ENCODE assay signal across 8 mouse cellular contexts in the genomic region with DNA sequence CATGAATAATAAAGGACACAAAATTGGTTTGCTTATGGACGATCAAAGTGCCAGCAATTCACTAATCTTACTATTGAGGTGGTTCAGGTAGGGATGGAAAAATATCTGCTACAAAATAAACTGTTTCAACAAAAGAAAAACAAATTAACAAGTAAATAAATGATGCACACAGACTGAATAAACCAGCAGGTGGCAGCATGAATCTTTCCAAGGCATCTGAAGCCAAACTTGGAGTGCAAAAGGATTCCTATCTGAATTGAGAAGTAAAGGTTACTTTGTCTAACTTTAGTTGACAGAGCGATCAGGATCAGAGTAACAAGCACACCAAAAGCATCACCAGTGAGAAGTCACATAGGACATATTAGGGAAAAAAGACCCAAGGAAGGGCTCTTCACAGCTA.
DNase-seq lines count a peak whose midpoint lies in the region; ATAC-seq and TF ChIP-seq lines count a peak whose summit lies in the region.

No protein-coding gene starts in this region.

- H3K4me1 ChIP-seq in heart, embryonic 10.5 days, result no peaks in the 10 kb centered on the region
- H3K4me1 ChIP-seq in embryonic facial prominence, embryonic 11.5 days (ENCODE audit: control insufficient read depth, insufficient read depth, low read length), result no peaks in the 10 kb centered on the region
- no peaks in the 10 kb centered on the region for H3K4me1 ChIP-seq in hindbrain, embryonic 14.5 days (replicated peaks; ENCODE audit: control insufficient read depth, insufficient read depth, low read length)
- no peaks in the 10 kb centered on the region for H3K4me1 ChIP-seq in limb, embryonic 11.5 days (ENCODE audit: control insufficient read depth, insufficient read depth, low read length)
- no peaks in the 10 kb centered on the region for H3K4me1 ChIP-seq in midbrain, embryonic 13.5 days (replicated peaks)

- no peak for ATAC-seq in Patski
- no peak for ATAC-seq in embryonic facial prominence, embryonic 11.5 days (replicated peaks; ENCODE audit: insufficient number of reproducible peaks, low FRiP score, low TSS enrichment, low read depth)
- no peak for ATAC-seq in hindbrain, embryonic 14.5 days (ENCODE audit: low FRiP score)
- no peak for ATAC-seq in limb, embryonic 11.5 days (ENCODE audit: insufficient number of reproducible peaks, low FRiP score, low TSS enrichment, low read depth)
- ATAC-seq in midbrain, embryonic 13.5 days, result 0 out of 2 replicates have a peak, but pooled peaks have one; percentile 27

- in situ Hi-C loops in Patski (cut with MboI; ENCODE audit: low pct_unique_long_range_greater_than_20kb), result loop anchor here (5.0 to 25.0 kb wide), 5 partner anchors 138 to 1603 kb away; a partner anchor contains a TSS

- H3K9me3 ChIP-seq in heart, embryonic 10.5 days, result no peaks in the 10 kb centered on the region
- no peaks in the 10 kb centered on the region for H3K9me3 ChIP-seq in embryonic facial prominence, embryonic 11.5 days (replicated peaks; ENCODE audit: control insufficient read depth, low read length)
- H3K9me3 ChIP-seq in hindbrain, embryonic 14.5 days (ENCODE audit: control insufficient read depth, low read length), result no peaks in the 10 kb centered on the region
- no peaks in the 10 kb centered on the region for H3K9me3 ChIP-seq in limb, embryonic 11.5 days (ENCODE audit: control insufficient read depth, low read length)
- no peaks in the 10 kb centered on the region for H3K9me3 ChIP-seq in midbrain, embryonic 13.5 days

- 34% methylated on average over 2 of the region's 2 CpGs for WGBS in heart, embryonic 10.5 days
- WGBS in embryonic facial prominence, embryonic 11.5 days, result 48% methylated on average over 2 of the region's 2 CpGs
- WGBS in hindbrain, embryonic 14.5 days, result 43% methylated on average over 2 of the region's 2 CpGs
- WGBS in limb, embryonic 11.5 days, result 43% methylated on average over 2 of the region's 2 CpGs
- 22% methylated on average over 2 of the region's 2 CpGs for WGBS in midbrain, embryonic 13.5 days

- H3K4me3 ChIP-seq in heart, embryonic 10.5 days, result no peak overlapping the region
- H3K4me3 ChIP-seq in embryonic facial prominence, embryonic 11.5 days (ENCODE audit: low read depth, low read length), result no peak overlapping the region
- H3K4me3 ChIP-seq in hindbrain, embryonic 14.5 days (replicated peaks; ENCODE audit: low read length), result no peak overlapping the region
- no peak overlapping the region for H3K4me3 ChIP-seq in limb, embryonic 11.5 days (ENCODE audit: low read depth, low read length)
- no peak overlapping the region for H3K4me3 ChIP-seq in midbrain, embryonic 13.5 days (replicated peaks)

- H3K27ac ChIP-seq in heart, embryonic 10.5 days, result no peak overlapping the region
- no peak overlapping the region for H3K27ac ChIP-seq in embryonic facial prominence, embryonic 11.5 days (replicated peaks; ENCODE audit: low read depth, low read length)
- no peak overlapping the region for H3K27ac ChIP-seq in hindbrain, embryonic 14.5 days
- no peak overlapping the region for H3K27ac ChIP-seq in limb, embryonic 11.5 days (replicated peaks; ENCODE audit: low read depth, low read length)
- no peak overlapping the region for H3K27ac ChIP-seq in midbrain, embryonic 13.5 days

- no peak overlapping the region for H3K9ac ChIP-seq in embryonic facial prominence, embryonic 11.5 days (replicated peaks; ENCODE audit: low read length)
- no peak overlapping the region for H3K9ac ChIP-seq in hindbrain, embryonic 14.5 days
- no peak overlapping the region for H3K9ac ChIP-seq in limb, embryonic 11.5 days (ENCODE audit: low read length)
- H3K9ac ChIP-seq in midbrain, embryonic 13.5 days (replicated peaks), result no peak overlapping the region

- TF ChIP-seq CTCF in Patski (IDR thresholded peaks at IDR 0.05), result peak; percentile 67

- H3K4me2 ChIP-seq in embryonic facial prominence, embryonic 11.5 days (ENCODE audit: low read depth, low read length), result no peak overlapping the region
- peak overlapping the region; percentile 49 for H3K4me2 ChIP-seq in hindbrain, embryonic 14.5 days (replicated peaks)
- no peak overlapping the region for H3K4me2 ChIP-seq in limb, embryonic 11.5 days (ENCODE audit: low read depth, severe bottlenecking)
- peak overlapping the region; percentile 38 for H3K4me2 ChIP-seq in midbrain, embryonic 13.5 days (replicated peaks)

- no peaks in the 10 kb centered on the region for H3K27me3 ChIP-seq in heart, embryonic 10.5 days (ENCODE audit: insufficient read depth, poor library complexity, severe bottlenecking)
- H3K27me3 ChIP-seq in Patski, result peaks cover 11% of the 10 kb centered on the region
- H3K27me3 ChIP-seq in embryonic facial prominence, embryonic 11.5 days (ENCODE audit: control insufficient read depth, insufficient read depth, low read length), result no peaks in the 10 kb centered on the region
- H3K27me3 ChIP-seq in hindbrain, embryonic 14.5 days (ENCODE audit: control insufficient read depth, insufficient read depth, low read length), result no peaks in the 10 kb centered on the region
- no peaks in the 10 kb centered on the region for H3K27me3 ChIP-seq in limb, embryonic 11.5 days (ENCODE audit: control insufficient read depth, insufficient read depth, low read length)
- no peaks in the 10 kb centered on the region for H3K27me3 ChIP-seq in midbrain, embryonic 13.5 days

- POLR2A ChIA-PET in Patski (lab: Charles Lee), result no interaction called here

- DNase-seq in heart, adult 8-10 months (ENCODE audit: low spot score), result peak; percentile 25
- DNase-seq in heart, embryonic 10.5 days (ENCODE audit: low spot score), result no peak
- DNase-seq in Patski (ENCODE audit: low read depth, low spot score), result no peak
- peak; percentile 77 for DNase-seq in embryonic facial prominence, embryonic 11.5 days (ENCODE audit: low spot score)
- DNase-seq in hindbrain, embryonic 14.5 days (ENCODE audit: low spot score), result peak; percentile 81
- peak; percentile 66 for DNase-seq in limb, embryonic 11.5 days (ENCODE audit: low spot score)
- peak; percentile 70 for DNase-seq in thymus, postnatal 0 days (ENCODE audit: low spot score)

- no peaks in the 10 kb centered on the region for H3K36me3 ChIP-seq in heart, embryonic 10.5 days
- H3K36me3 ChIP-seq in embryonic facial prominence, embryonic 11.5 days (replicated peaks; ENCODE audit: control insufficient read depth, insufficient read depth, low read depth, low read length), result no peaks in the 10 kb centered on the region
- H3K36me3 ChIP-seq in hindbrain, embryonic 14.5 days (replicated peaks; ENCODE audit: control insufficient read depth, insufficient read depth), result no peaks in the 10 kb centered on the region
- no peaks in the 10 kb centered on the region for H3K36me3 ChIP-seq in limb, embryonic 11.5 days (ENCODE audit: control insufficient read depth, insufficient read depth, low read length)
- H3K36me3 ChIP-seq in midbrain, embryonic 13.5 days, result no peaks in the 10 kb centered on the region

- CTCF ChIA-PET in Patski (lab: Charles Lee), result interaction anchor here (1.2 to 2.6 kb wide), 2 partner anchors 140 to 190 kb away, joined by 3 to 9 read pairs; no protein-coding TSS in a partner anchor

Comparison
In these comparisons a context has a peak if more than half of its experiments do, and no peak if none do; other contexts are left out.
1. DNase-seq: peak in heart, adult 8-10 months (single experiment), embryonic facial prominence, embryonic 11.5 days (single experiment), hindbrain, embryonic 14.5 days (single experiment), limb, embryonic 11.5 days (single experiment) and thymus, postnatal 0 days (single experiment); none in heart, embryonic 10.5 days (single experiment) and Patski (single experiment).
2. H3K4me2 ChIP-seq: peak in hindbrain, embryonic 14.5 days (single experiment) and midbrain, embryonic 13.5 days (single experiment); none in embryonic facial prominence, embryonic 11.5 days (single experiment) and limb, embryonic 11.5 days (single experiment).